Mouse (Mus musculus) hindbrain, embryonic 12.5 days (tissue): ENCODE results near the gene Ptdss2. TPM values are rescaled to one million over a fixed set of nuclear protein-coding genes. Genes with fewer than 3 reads are reported as not detected.
A peak's percentile ranks its signal among the peaks of the same experiment; 100 is the strongest.

Source experiments
- ATAC-seq: fragments of 200-750 bp; cut with Nextera tagmentation; 2 replicates; pipeline ENCODE4 v1.8.0; 2017; ENCODE audit warnings: moderate TSS enrichment; ENCODE audit not compliant: low FRiP score
- H3K27ac ChIP-seq: fragments of 300-500 bp; sonication (generic); 2 replicates; pipeline ENCODE4 v1.5.1; 2016; ENCODE audit warnings: mild to moderate bottlenecking
- H3K27me3 ChIP-seq: fragments of 300-500 bp; sonication (generic); 2 replicates; pipeline ENCODE4 v1.6.1; 2016; ENCODE audit warnings: mild to moderate bottlenecking
- H3K36me3 ChIP-seq: fragments of 300-500 bp; sonication (generic); 2 replicates; pipeline ENCODE4 v1.6.1; 2016; ENCODE audit warnings: mild to moderate bottlenecking
- H3K4me1 ChIP-seq: fragments of 300-500 bp; sonication (generic); 2 replicates; pipeline ENCODE4 v1.6.1; 2016
- H3K4me2 ChIP-seq: fragments of 300-500 bp; sonication (generic); replicated peaks from 2 replicates; pipeline ENCODE4 v1.6.1; 2016; ENCODE audit warnings: mild to moderate bottlenecking
- H3K4me3 ChIP-seq: fragments of 300-500 bp; sonication (generic); 2 replicates; pipeline ENCODE4 v1.5.1; 2016; ENCODE audit warnings: mild to moderate bottlenecking
- H3K9ac ChIP-seq: fragments of 300-500 bp; sonication (generic); 2 replicates; pipeline ENCODE4 v1.6.1; 2016; ENCODE audit warnings: mild to moderate bottlenecking, moderate library complexity
- H3K9me3 ChIP-seq: fragments of 300-500 bp; sonication (generic); replicated peaks from 2 replicates; pipeline ENCODE4 v1.6.1; 2016; ENCODE audit warnings: mild to moderate bottlenecking
- WGBS: fragments of 180-500 bp; shearing (Covaris S2); methylation state at CpG from one replicate; pipeline ENCODE4 v1.1.7; 2016; 5-methylcytosine and 5-hydroxymethylcytosine counted together
- polyA plus RNA-seq: library from polyadenylated mRNA; unstranded; fragments of >200 nt; fragmentation: Nextera tagmentation; extraction: Ambion mirVana; gene quantifications from 2 replicates; pipeline ENCODE4 v1.2.1, GENCODE M21; 2016

Gene Ptdss2
- 76.0 and 76.5 TPM in 2 replicates for polyA plus RNA-seq

DNA sequence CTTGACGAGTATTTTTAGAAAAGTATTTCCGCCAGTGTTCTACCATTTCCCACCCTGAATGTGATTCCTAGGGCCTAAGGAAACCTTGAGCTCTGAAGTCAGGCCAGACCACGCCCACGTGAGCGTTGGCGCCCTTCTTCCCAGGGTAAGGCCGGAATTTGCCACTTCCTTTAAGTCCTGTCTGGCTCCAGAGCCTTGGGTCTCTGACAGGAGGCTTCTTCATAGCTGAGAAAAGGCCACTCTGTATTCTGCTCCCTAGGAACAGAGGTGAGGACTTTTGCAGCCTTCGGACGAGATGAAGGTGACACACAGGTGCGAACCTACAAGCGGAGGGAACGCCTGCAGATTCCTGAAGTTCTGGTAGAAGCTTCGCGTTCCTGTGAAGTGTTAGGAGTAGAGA is at the start of gene Ptdss2:
Gene Ptdss2 (plus strand): TSS at position 138 of the 400 bp plus-strand sequence.
- Histone ChIP-seq H3K4me3 (peak within 1 kb of the TSS; percentile 57), H3K36me3 (no peaks in the 10 kb centered on the region), H3K27me3 (peaks cover 12% of the 10 kb centered on the region; the same call in 1 of the 2 replicates), H3K9me3 (no peaks in the 10 kb centered on the region), H3K27ac (peak within 1 kb of the TSS; percentile 87), H3K9ac (peak within 1 kb of the TSS; percentile 68), H3K4me1 (peaks cover 4% of the 10 kb centered on the region), H3K4me2 (peak within 1 kb of the TSS; percentile 65)
- no peak for ATAC-seq
- WGBS = 51% methylated on average over 14 of the region's 14 CpGs

DNA sequence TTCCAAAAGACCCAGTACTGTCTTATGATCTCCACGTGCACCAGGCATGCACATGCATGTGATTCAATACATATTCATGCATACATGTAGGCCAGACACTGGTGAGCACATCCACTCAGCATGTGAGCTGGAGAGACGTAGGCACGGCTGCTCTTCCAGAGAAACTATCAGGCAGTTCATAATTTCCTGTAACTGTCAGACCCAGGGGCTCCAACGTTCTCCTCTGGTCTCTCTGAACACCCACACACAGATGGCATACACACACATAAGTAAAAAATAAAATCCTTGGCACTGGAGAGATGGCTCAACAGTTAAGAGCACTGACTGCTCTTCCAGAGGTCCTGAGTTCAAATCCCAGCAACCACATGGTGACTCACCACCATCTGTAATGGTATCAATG is 48.4 kb upstream of the Ptdss2 start:
- ATAC-seq = no peak
- Histone ChIP-seq H3K9ac (no peak overlapping the region), H3K4me1 (peaks cover 21% of the 10 kb centered on the region), H3K27ac (no peak overlapping the region), H3K36me3 (peaks cover 2% of the 10 kb centered on the region; the same call in 1 of the 2 replicates), H3K27me3 (peaks cover 24% of the 10 kb centered on the region), H3K4me2 (no peak overlapping the region), H3K9me3 (no peaks in the 10 kb centered on the region), H3K4me3 (no peak overlapping the region)
- WGBS = 82% methylated on average over 4 of the region's 4 CpGs

DNA sequence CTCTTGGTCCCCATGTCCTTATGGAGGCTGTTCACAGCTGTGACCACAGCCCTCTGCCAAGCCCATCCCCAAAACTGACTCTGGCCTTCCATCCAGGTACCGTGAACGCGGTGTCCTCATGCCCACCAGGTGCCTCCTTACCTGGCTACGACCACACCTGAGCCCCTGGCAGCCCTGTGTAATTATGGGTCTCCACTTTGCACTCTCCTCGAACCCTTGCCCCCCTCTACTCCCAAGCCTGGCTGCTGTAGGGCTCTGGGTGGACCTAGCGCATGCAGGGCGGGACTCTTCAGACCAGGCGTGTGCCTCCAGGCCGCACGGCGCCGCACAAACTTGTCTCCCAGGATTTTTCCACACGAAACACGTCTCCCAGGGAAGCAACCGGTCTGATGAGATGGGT is 44.3 kb upstream of the Ptdss2 start, which contains the start of gene Pkp3:
Gene Pkp3 (plus strand): TSS at position 378 of the 400 bp plus-strand sequence.
- 93% methylated on average over 15 of the region's 15 CpGs for WGBS
- no peak for ATAC-seq
- H3K27me3 ChIP-seq = peaks cover 18% of the 10 kb centered on the region
- H3K4me1 ChIP-seq = no peaks in the 10 kb centered on the region
- H3K9me3 ChIP-seq = no peaks in the 10 kb centered on the region
- H3K4me3 ChIP-seq = no peak within 1 kb of the TSS
- no peaks in the 10 kb centered on the region for H3K36me3 ChIP-seq
- no peak within 1 kb of the TSS for H3K27ac ChIP-seq
- no peak within 1 kb of the TSS for H3K9ac ChIP-seq
- H3K4me2 ChIP-seq = no peak within 1 kb of the TSS

DNA sequence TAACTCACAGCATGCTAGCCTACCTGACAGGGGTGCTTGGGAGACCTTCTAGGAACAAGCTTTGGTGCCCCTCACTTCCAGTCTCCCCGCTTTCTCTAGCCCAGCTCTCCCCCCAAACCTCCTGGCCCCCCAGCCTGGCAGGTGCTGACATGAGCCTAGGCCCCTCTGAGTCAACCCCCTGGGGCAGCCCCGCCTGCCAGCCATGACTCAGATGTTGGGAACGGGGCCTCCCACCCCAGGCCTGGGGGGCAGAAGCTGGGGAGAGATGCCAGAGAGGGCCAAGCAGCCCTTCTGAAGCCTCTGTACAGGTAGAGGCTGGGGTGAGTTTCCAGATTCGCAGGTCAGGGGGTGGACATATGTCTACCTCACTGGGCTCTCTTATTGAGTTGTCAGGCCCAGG is 43.3 kb upstream of the Ptdss2 start:
- Histone ChIP-seq H3K36me3 (no peaks in the 10 kb centered on the region), H3K4me1 (no peaks in the 10 kb centered on the region), H3K4me3 (no peak overlapping the region), H3K27ac (no peak overlapping the region), H3K9ac (no peak overlapping the region), H3K4me2 (no peak overlapping the region), H3K9me3 (no peaks in the 10 kb centered on the region), H3K27me3 (peaks cover 18% of the 10 kb centered on the region)
- 91% methylated on average over 4 of the region's 4 CpGs for WGBS
- ATAC-seq = no peak

DNA sequence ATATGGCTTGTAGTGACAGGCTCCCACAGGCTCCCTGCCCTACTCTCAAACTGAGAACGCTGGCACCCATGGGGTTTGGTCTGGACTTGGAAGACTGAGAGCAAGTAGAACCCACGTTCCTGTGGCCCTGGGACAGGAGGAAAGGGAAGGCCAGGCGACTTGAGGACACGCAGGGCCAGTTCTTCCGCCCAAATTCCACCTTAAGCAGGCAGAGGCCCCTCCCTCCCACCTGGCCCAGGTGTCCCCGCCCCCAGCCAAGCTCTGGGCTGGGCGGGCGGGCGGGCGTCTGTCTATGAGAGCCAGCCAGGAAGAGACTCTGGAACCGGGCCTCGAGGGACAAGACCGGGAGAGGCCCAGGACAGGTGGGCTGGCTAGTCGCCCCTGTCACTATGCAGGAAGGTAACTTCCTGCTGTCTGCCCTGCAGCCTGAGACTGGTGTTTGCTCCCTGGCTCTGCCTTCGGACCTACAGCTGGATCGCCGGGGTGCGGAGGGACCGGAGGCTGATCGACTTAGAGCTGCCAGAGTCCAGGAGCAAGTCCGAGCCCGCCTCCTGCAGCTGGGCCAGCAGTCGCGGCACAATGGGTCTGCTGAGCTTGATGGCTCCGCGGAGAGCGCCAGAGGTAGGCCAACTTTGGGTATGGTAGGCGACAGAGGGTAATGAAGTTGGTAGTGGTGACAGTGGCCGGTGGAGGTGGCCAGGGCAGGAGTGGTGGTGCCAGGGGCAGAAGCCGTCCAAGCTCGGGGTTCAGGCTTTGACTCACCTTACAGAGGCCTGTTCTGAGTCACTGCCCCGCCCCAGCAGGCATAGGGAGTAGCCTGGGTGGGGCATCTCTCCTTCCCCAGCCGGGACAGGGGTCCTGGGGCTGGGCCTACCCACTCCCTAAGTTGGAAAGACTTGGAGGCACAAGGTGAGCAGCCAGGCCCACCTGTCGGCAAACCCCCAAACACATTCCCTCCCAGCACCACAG is 42.4 kb upstream of the Ptdss2 start:
- no peaks in the 10 kb centered on the region for H3K36me3 ChIP-seq
- H3K4me1 ChIP-seq = no peaks in the 10 kb centered on the region
- H3K27ac ChIP-seq = no peak overlapping the region
- peaks cover 18% of the 10 kb centered on the region for H3K27me3 ChIP-seq
- H3K4me3 ChIP-seq = 0 out of 2 replicates have a peak overlapping the region, but pooled peaks have one; percentile 3
- H3K9me3 ChIP-seq = no peaks in the 10 kb centered on the region
- 0 out of 2 replicates have a peak overlapping the region, but pooled peaks have one; percentile 19 for H3K4me2 ChIP-seq
- WGBS = 22% methylated on average over 34 of the region's 34 CpGs
- H3K9ac ChIP-seq = no peak overlapping the region
- no peak for ATAC-seq

DNA sequence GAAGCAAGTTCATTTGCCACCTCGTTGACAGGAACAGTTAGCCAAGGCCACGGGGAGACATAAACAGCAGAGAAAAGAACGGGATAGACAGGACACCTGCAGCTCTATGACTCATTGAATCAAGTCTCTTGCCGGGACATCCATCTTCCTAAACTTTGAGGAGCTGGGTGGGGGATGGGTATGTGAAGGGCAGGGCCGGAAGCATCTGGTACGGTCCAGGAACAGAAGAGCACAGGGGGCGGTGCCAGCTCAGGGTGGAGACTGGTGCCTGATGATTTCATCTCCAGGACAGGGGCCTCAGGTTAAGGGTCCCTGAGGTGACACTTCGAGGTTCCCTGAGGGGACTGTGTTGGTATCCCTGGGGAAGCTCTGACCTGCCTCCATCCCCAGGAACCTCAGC is 34.3 kb upstream of the Ptdss2 start:
- H3K9ac ChIP-seq = no peak overlapping the region
- no peak for ATAC-seq
- H3K27me3 ChIP-seq = peaks cover 59% of the 10 kb centered on the region
- H3K4me1 ChIP-seq = peaks cover 13% of the 10 kb centered on the region
- H3K4me3 ChIP-seq = no peak overlapping the region
- H3K9me3 ChIP-seq = no peaks in the 10 kb centered on the region
- 39% methylated on average over 8 of the region's 8 CpGs for WGBS
- H3K27ac ChIP-seq = no peak overlapping the region
- H3K36me3 ChIP-seq = no peaks in the 10 kb centered on the region
- H3K4me2 ChIP-seq = no peak overlapping the region

DNA sequence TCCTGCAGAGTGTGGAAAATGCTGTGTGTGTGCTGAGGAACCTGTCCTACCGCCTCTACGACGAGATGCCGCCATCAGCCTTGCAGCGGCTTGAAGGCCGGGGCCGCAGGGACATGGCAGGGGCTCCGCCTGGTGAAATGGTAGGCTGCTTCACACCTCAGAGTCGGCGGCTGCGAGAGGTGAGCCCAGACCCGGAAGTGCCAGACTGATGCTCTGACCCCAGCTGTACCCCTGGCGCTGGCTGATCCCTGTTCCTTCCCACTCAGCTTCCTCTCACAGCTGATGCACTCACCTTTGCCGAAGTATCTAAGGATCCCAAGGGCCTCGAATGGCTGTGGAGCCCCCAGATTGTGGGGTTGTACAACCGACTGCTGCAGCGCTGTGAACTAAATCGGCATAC is 33.7 kb upstream of the Ptdss2 start:
- no peak overlapping the region for H3K27ac ChIP-seq
- WGBS = 22% methylated on average over 15 of the region's 18 CpGs
- peaks cover 60% of the 10 kb centered on the region for H3K27me3 ChIP-seq

DNA sequence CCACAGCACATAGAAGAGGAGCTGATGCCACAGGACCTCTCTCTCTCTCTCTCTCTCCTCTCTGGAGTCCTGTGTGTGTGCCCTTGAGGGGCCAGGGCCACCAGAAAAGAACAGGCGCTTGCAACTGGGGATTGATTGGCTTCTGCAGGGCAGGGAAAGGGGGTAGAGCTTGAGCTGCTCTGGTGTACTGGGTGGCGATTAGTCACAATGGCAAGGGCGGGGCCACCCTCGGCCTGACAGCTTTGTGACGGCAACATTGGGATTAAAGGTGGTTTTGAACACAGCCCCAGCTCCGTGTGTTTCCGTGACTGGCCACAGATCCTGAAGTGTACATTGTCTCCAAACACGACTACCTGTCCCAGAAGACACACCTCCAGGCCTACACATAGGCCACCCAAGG is 32.0 kb upstream of the Ptdss2 start:
- Histone ChIP-seq H3K4me2 (no peak overlapping the region), H3K9ac (no peak overlapping the region), H3K27me3 (peaks cover 63% of the 10 kb centered on the region), H3K36me3 (no peaks in the 10 kb centered on the region), H3K9me3 (no peaks in the 10 kb centered on the region), H3K4me1 (peaks cover 18% of the 10 kb centered on the region), H3K27ac (no peak overlapping the region), H3K4me3 (no peak overlapping the region)
- WGBS = 59% methylated on average over 8 of the region's 8 CpGs
- no peak for ATAC-seq

More for the DNA sequence above, 33.7 kb upstream of the Ptdss2 start:
- peak overlapping the region; percentile 30; the same call in 1 of the 2 replicates for H3K4me2 ChIP-seq
- no peak for ATAC-seq
- 0 out of 2 replicates have a peak overlapping the region, but pooled peaks have one; percentile 18 for H3K9ac ChIP-seq
- no peaks in the 10 kb centered on the region for H3K36me3 ChIP-seq
- peaks cover 13% of the 10 kb centered on the region for H3K4me1 ChIP-seq
- no peaks in the 10 kb centered on the region for H3K9me3 ChIP-seq
- 0 out of 2 replicates have a peak overlapping the region, but pooled peaks have one; percentile 6 for H3K4me3 ChIP-seq

DNA sequence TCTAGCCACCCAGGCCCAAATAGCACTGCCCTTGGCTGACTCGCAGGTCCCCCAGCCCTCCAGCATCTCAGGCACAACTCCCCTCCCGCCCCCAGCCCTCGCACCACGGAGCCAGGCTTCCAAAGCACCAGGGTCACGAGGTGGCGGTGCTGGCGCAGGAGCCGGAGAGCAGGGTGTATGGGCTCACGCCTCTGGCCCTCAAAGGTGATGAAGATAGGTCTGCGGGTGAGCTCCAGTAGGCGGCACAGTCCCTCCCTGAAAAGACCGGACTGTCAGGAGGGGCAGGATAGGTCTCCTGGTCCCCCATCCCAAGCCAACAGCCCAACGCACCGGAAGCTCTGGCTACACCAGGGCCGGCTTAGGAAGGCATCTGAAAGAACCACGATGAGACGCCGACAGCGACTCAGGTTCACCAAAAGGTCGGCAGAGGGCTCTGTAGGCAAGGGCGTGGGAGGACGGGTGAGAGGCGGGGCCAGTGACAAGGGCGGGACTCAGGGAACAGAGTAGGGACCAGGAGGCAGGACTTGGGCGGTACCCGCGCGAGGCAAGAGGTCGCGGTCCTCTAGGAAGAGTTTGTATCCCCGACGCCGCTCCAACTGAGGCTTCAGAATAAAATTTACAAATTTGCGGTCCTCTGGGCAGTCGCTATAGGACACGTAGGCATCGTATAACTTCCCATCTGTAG is 30.0 kb upstream of the Ptdss2 start:
- 4% methylated on average over 37 of the region's 37 CpGs for WGBS
- Histone ChIP-seq H3K4me1 (peaks cover 18% of the 10 kb centered on the region), H3K9ac (peak overlapping the region; percentile 36; the same call in 1 of the 2 replicates)

DNA sequence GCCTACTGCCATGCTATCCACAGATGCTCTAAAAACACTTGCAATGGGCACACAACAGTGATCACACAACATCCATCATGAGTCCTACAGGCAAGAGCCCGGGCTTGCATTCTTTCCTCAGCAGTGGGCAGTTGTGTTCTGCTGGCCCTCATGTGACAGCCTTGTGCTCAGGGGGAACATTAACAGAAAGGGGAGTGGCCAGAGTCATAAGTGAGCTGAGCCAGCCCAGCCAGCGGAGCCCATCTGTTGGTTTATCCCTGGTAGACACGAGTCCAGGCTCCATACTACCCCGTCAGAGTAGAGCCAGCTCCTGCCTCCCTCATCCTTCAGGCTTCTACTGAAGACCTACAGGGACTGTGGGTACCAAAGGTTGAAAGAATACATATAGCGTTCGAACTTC is 28.2 kb upstream of the Ptdss2 start:
- Histone ChIP-seq H3K9ac (no peak overlapping the region), H3K27me3 (peaks cover 70% of the 10 kb centered on the region), H3K9me3 (no peaks in the 10 kb centered on the region), H3K4me1 (peaks cover 12% of the 10 kb centered on the region), H3K4me2 (no peak overlapping the region), H3K27ac (no peak overlapping the region), H3K36me3 (no peaks in the 10 kb centered on the region), H3K4me3 (no peak overlapping the region)
- 82% methylated on average over 6 of the region's 6 CpGs for WGBS
- no peak for ATAC-seq

More for the DNA sequence above, 30.0 kb upstream of the Ptdss2 start:
- Histone ChIP-seq H3K27ac (no peak overlapping the region), H3K27me3 (peaks cover 73% of the 10 kb centered on the region), H3K9me3 (no peaks in the 10 kb centered on the region), H3K36me3 (no peaks in the 10 kb centered on the region), H3K4me2 (peak overlapping the region; percentile 44), H3K4me3 (peak overlapping the region; percentile 9)
- peak; percentile 78 for ATAC-seq

DNA sequence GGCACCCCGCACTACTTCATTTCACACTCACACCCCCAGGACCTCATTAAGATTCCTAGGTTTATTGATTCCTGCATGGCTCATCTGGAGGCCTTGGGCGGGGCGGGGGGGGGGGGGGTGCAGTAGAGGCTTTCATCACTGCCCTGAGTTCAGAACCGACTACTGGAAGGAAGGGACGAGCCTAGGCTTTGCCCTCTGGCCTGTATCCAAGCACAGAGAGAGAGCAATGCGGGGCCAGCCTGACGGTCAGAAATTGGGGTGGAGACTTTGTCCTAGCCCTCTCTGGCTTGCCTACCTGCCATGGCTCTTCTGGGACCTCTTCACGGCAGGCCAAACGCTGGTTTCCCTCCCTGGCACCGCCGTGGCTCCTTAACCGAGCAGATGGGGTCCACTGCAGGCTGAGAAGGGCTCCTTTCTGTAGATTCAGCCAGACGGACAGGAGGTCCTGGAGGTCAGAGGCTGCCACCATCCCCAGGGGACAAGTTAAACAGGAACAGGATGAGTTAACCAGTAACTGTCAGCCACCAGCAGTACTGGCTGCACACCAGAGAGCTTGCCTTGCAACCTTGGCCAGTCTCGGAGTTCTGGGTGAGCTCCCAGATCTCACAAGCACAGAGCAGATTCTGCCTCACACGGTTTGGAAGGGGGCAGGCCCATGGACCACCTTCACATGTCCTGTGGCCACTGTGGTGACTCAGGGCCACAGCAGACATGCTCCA is 27.5 kb upstream of the Ptdss2 start:
- Histone ChIP-seq H3K9me3 (no peaks in the 10 kb centered on the region), H3K4me1 (peaks cover 15% of the 10 kb centered on the region), H3K27me3 (peaks cover 70% of the 10 kb centered on the region), H3K9ac (no peak overlapping the region), H3K4me3 (no peak overlapping the region), H3K4me2 (no peak overlapping the region), H3K36me3 (no peaks in the 10 kb centered on the region), H3K27ac (0 out of 2 replicates have a peak overlapping the region, but pooled peaks have one; percentile 23)
- ATAC-seq = no peak
- 52% methylated on average over 15 of the region's 15 CpGs for WGBS
